Mouse (Mus musculus) adrenal gland, postnatal 25 days (tissue): ENCODE results near the gene Eps8l1. TPM values are rescaled to one million over a fixed set of nuclear protein-coding genes. Genes with fewer than 3 reads are reported as not detected.

Experiments
- microRNA-seq, 2 experiments: library from miRNA; unstranded; fragments of <30 nt; microRNA quantifications; one replicate each; pipeline ENCODE4 v1.2.0; 2021
- total RNA-seq: library from RNA; stranded (reverse); gene quantifications from 2 replicates; pipeline ENCODE4 v1.2.3, GENCODE M21; 2021

Gene Eps8l1
- total RNA-seq, 1 experiment from 2014 or later = 10.1 TPM

Small RNA genes within 50 kb of the gene (microRNA-seq; reads per million reads assigned to microRNA genes)
- 0 reads per million in 2 experiments for gene Gm24605

Other genes with a start within 250 kb of the Eps8l1 start
- 1.4 TPM in 2 replicates for gene Lilra5, start 222.9 kb upstream of the Eps8l1 start, total RNA-seq
- gene Ncr1, start 123.0 kb upstream of the Eps8l1 start, total RNA-seq = 0.21 TPM in 1 of 2 replicates, not detected in the other
- not detected in 2 replicates for gene Gp6, start 62.9 kb upstream of the Eps8l1 start, total RNA-seq
- 17.3 and 19.0 TPM in 2 replicates for gene Rdh13, start 15.0 kb upstream of the Eps8l1 start, total RNA-seq
- gene Ppp1r12c, start 41.0 kb downstream of the Eps8l1 start, total RNA-seq = 94.4 and 98.3 TPM in 2 replicates
- gene Tnnt1, start 55.7 kb downstream of the Eps8l1 start, total RNA-seq = 0.94 and 2.2 TPM in 2 replicates
- 0.85 TPM in 1 of 2 replicates, not detected in the other for gene Tnni3, start 63.6 kb downstream of the Eps8l1 start, total RNA-seq
- gene Dnaaf3, start 71.8 kb downstream of the Eps8l1 start, total RNA-seq = 0.91 and 1.2 TPM in 2 replicates
- gene Syt5, start 86.9 kb downstream of the Eps8l1 start, total RNA-seq = 7.0 and 8.9 TPM in 2 replicates
- not detected in 2 replicates for gene Ptprh, start 143.4 kb downstream of the Eps8l1 start, total RNA-seq
- 9.3 and 10.2 TPM in 2 replicates for gene Tmem86b, start 170.7 kb downstream of the Eps8l1 start, total RNA-seq
- gene Ppp6r1, start 198.3 kb downstream of the Eps8l1 start, total RNA-seq = 98.1 and 99.6 TPM in 2 replicates
- 42.2 and 47.8 TPM in 2 replicates for gene Hspbp1, start 224.4 kb downstream of the Eps8l1 start, total RNA-seq
- 4.2 and 6.5 TPM in 2 replicates for gene Brsk1, start 229.9 kb downstream of the Eps8l1 start, total RNA-seq